Mouse (Mus musculus): Measurements from ENCODE around the gene Bend7. TPM values are rescaled to one million over a fixed set of nuclear protein-coding genes. Genes with fewer than 3 reads are reported as not detected.

The Bend7 gene
- total and polyA plus RNA-seq, 3 experiments = not detected

GRCm38 (mm10) chr2:4751918-4752317 is 34.3 kb downstream of the Bend7 start:
- TF ChIP-seq RCOR1 (conservative IDR thresholded peaks at IDR 0.05; ENCODE audit: low read depth, low read length) = no peak
- no peak for TF ChIP-seq KAT2A (IDR thresholded peaks at IDR 0.05; ENCODE audit: insufficient replicate concordance, low read length)
- TF ChIP-seq ZC3H11A (IDR thresholded peaks at IDR 0.05; ENCODE audit: low read depth, low read length) = no peak
- TF ChIP-seq POLR2AphosphoS2 (IDR thresholded peaks at IDR 0.05; ENCODE audit: low read depth, low read length) = no peak
- no peak for TF ChIP-seq MAFK (IDR thresholded peaks at IDR 0.05; ENCODE audit: insufficient replicate concordance, low read length)
- TF ChIP-seq CHD1 (IDR thresholded peaks at IDR 0.05; ENCODE audit: low read depth, low read length) = no peak
- no peak for TF ChIP-seq JUN (IDR thresholded peaks at IDR 0.05; ENCODE audit: insufficient read depth, low read depth, low read length)
- Histone ChIP-seq H3K4me3 (replicated peaks in 1 of 3; ENCODE audit: low read depth in 2 of 3, low read length in 2 of 3, poor library complexity in 1 of 3) (no peak overlapping the region), H3K9ac (ENCODE audit: insufficient read depth, low read depth) (no peak overlapping the region), H3K36me3 (replicated peaks in 1 of 2; ENCODE audit: control insufficient read depth in 1 of 2, insufficient read depth in 1 of 2, low read length in 1 of 2) (no peaks in the 10 kb centered on the region), H3K27ac (ENCODE audit: insufficient read depth, low read depth) (no peak overlapping the region), H3K4me2 (ENCODE audit: insufficient read depth, low read depth, poor library complexity, severe bottlenecking) (no peak overlapping the region), H3K9me3 (replicated peaks; ENCODE audit: low read length) (no peaks in the 10 kb centered on the region), H3K27me3 (replicated peaks) (no peaks in the 10 kb centered on the region), H3K4me1 (ENCODE audit: control insufficient read depth in 1 of 2, insufficient read depth in 2 of 2) (no peaks in the 10 kb centered on the region), H3K79me2 (replicated peaks; ENCODE audit: control insufficient read depth, extremely low read depth, insufficient read depth, poor library complexity, severe bottlenecking) (no peaks in the 10 kb centered on the region)
- no peak for DNase-seq (ENCODE audit: extremely low read depth)
- in situ Hi-C loops (cut with MboI; ENCODE audit: low pct_ligation_motif_present, low pct_unique_long_range_greater_than_20kb, low sequenced_read_pairs) = no loop called here
- dilution Hi-C loops (cut with MboI; ENCODE audit: extremely low pct_ligation_motif_present, extremely low pct_unique_long_range_greater_than_20kb, low sequenced_read_pairs) = no loop called here

GRCm38 (mm10) chr2:4755716-4756115 is 38.1 kb downstream of the Bend7 start:
- Histone ChIP-seq H3K4me1 (ENCODE audit: control insufficient read depth in 1 of 2, insufficient read depth in 2 of 2) (no peaks in the 10 kb centered on the region), H3K4me2 (ENCODE audit: insufficient read depth, low read depth, poor library complexity, severe bottlenecking) (no peak overlapping the region), H3K79me2 (replicated peaks; ENCODE audit: control insufficient read depth, extremely low read depth, insufficient read depth, poor library complexity, severe bottlenecking) (no peaks in the 10 kb centered on the region), H3K4me3 (replicated peaks in 1 of 3; ENCODE audit: low read depth in 2 of 3, low read length in 2 of 3, poor library complexity in 1 of 3) (no peak overlapping the region), H3K27ac (ENCODE audit: insufficient read depth, low read depth) (no peak overlapping the region), H3K9ac (ENCODE audit: insufficient read depth, low read depth) (no peak overlapping the region), H3K36me3 (replicated peaks in 1 of 2; ENCODE audit: control insufficient read depth in 1 of 2, insufficient read depth in 1 of 2, low read length in 1 of 2) (no peaks in the 10 kb centered on the region), H3K27me3 (replicated peaks) (no peaks in the 10 kb centered on the region), H3K9me3 (replicated peaks; ENCODE audit: low read length) (no peaks in the 10 kb centered on the region)
- dilution Hi-C loops (cut with MboI; ENCODE audit: extremely low pct_ligation_motif_present, extremely low pct_unique_long_range_greater_than_20kb, low sequenced_read_pairs) (no loop called here), in situ Hi-C loops (cut with MboI; ENCODE audit: low pct_ligation_motif_present, low pct_unique_long_range_greater_than_20kb, low sequenced_read_pairs) (no loop called here)
- no peak for DNase-seq (ENCODE audit: extremely low read depth)
- TF ChIP-seq KAT2A (IDR thresholded peaks at IDR 0.05; ENCODE audit: insufficient replicate concordance, low read length) (no peak), MAX (IDR thresholded peaks at IDR 0.05; ENCODE audit: low read length) (no peak), UBTF (IDR thresholded peaks at IDR 0.05; ENCODE audit: low read depth, low read length) (no peak), ETS1 (conservative IDR thresholded peaks at IDR 0.05; ENCODE audit: low read depth, low read length) (no peak), RAD21 (IDR thresholded peaks at IDR 0.05; ENCODE audit: low read depth, low read length) (no peak), USF1 (IDR thresholded peaks at IDR 0.05; ENCODE audit: low read depth, low read length) (no peak), SIN3A (IDR thresholded peaks at IDR 0.05; ENCODE audit: low read length) (no peak), SMC3 (IDR thresholded peaks at IDR 0.05; ENCODE audit: low read depth, low read length) (no peak)

- H3K27me3 ChIP-seq (replicated peaks) = no peaks in the 10 kb centered on the region
- no peaks in the 10 kb centered on the region for H3K36me3 ChIP-seq (replicated peaks in 1 of 2; ENCODE audit: control insufficient read depth in 1 of 2, insufficient read depth in 1 of 2, low read length in 1 of 2)
- H3K4me1 ChIP-seq (ENCODE audit: control insufficient read depth in 1 of 2, insufficient read depth in 2 of 2) = no peaks in the 10 kb centered on the region
- no peak overlapping the region for H3K27ac ChIP-seq (ENCODE audit: insufficient read depth, low read depth)
- in situ Hi-C loops (cut with MboI; ENCODE audit: low pct_ligation_motif_present, low pct_unique_long_range_greater_than_20kb, low sequenced_read_pairs) (no loop called here), dilution Hi-C loops (cut with MboI; ENCODE audit: extremely low pct_ligation_motif_present, extremely low pct_unique_long_range_greater_than_20kb, low sequenced_read_pairs) (no loop called here)
- no peak for DNase-seq (ENCODE audit: extremely low read depth)
- H3K4me2 ChIP-seq (ENCODE audit: insufficient read depth, low read depth, poor library complexity, severe bottlenecking) = no peak overlapping the region
- H3K9me3 ChIP-seq (replicated peaks; ENCODE audit: low read length) = no peaks in the 10 kb centered on the region
- H3K79me2 ChIP-seq (replicated peaks; ENCODE audit: control insufficient read depth, extremely low read depth, insufficient read depth, poor library complexity, severe bottlenecking) = no peaks in the 10 kb centered on the region
- TF ChIP-seq POLR2A (IDR thresholded peaks at IDR 0.05; ENCODE audit: low read depth, low read length) (no peak), SIN3A (IDR thresholded peaks at IDR 0.05; ENCODE audit: low read length) (no peak), ZKSCAN1 (IDR thresholded peaks at IDR 0.05; ENCODE audit: borderline replicate concordance, low read depth, low read length) (no peak), ZNF384 (IDR thresholded peaks at IDR 0.05; ENCODE audit: low read depth, low read length) (no peak), ZMIZ1 (IDR thresholded peaks at IDR 0.05; ENCODE audit: low read depth, low read length) (no peak), EP300 (IDR thresholded peaks at IDR 0.05; ENCODE audit: low read length) (no peak), MAX (IDR thresholded peaks at IDR 0.05; ENCODE audit: low read length) (no peak), PAX5 (IDR thresholded peaks at IDR 0.05; ENCODE audit: low read length) (no peak), CHD1 (IDR thresholded peaks at IDR 0.05; ENCODE audit: low read depth, low read length) (no peak), IRF4 (IDR thresholded peaks at IDR 0.05; ENCODE audit: low read depth, low read length) (no peak), SMC3 (IDR thresholded peaks at IDR 0.05; ENCODE audit: low read depth, low read length) (no peak), KAT2A (IDR thresholded peaks at IDR 0.05; ENCODE audit: insufficient replicate concordance, low read length) (no peak), JUN (IDR thresholded peaks at IDR 0.05; ENCODE audit: insufficient read depth, low read depth, low read length) (no peak), MXI1 (IDR thresholded peaks at IDR 0.05; ENCODE audit: low read depth, low read length) (no peak), ZC3H11A (IDR thresholded peaks at IDR 0.05; ENCODE audit: low read depth, low read length) (no peak), E2F4 (IDR thresholded peaks at IDR 0.05; ENCODE audit: insufficient replicate concordance, low read depth, low read length) (no peak)
- H3K9ac ChIP-seq (ENCODE audit: insufficient read depth, low read depth) = no peak overlapping the region
- H3K4me3 ChIP-seq (replicated peaks in 1 of 3; ENCODE audit: low read depth in 2 of 3, low read length in 2 of 3, poor library complexity in 1 of 3) = no peak overlapping the region
These were observed 39.6 kb downstream of the Bend7 start for GRCm38 (mm10) chr2:4757218-4757617.
